Mouse (Mus musculus) lung, embryonic 14.5 days (tissue): ENCODE measurements at regions not wholly inside any gene's neighbourhood (a gene's known extent, or its start where the extent isn't known, plus 50 kb on each side); places are given as distances from the start of the nearest gene placed in this dataset.

Experiments
- ATAC-seq: fragments of 200-750 bp; cut with Nextera tagmentation; 2 replicates; pipeline ENCODE4 v1.8.0; 2017; ENCODE audit warnings: mild to moderate bottlenecking, moderate TSS enrichment, moderate library complexity; ENCODE audit not compliant: insufficient read depth
- DNase-seq: peaks from one replicate; pipeline ENCODE4 v3.0.0-alpha.2; 2015
- H3K27ac ChIP-seq: fragments of 300-500 bp; sonication (generic); 2 replicates; pipeline ENCODE4 v1.5.1; 2014; ENCODE audit warnings: low read depth, mild to moderate bottlenecking, moderate library complexity
- H3K27me3 ChIP-seq: fragments of 300-500 bp; sonication (generic); 2 replicates; pipeline ENCODE4 v1.6.1; 2014; ENCODE audit warnings: low read length, control low read depth; ENCODE audit not compliant: insufficient read depth
- H3K36me3 ChIP-seq: fragments of 300-500 bp; sonication (generic); 2 replicates; pipeline ENCODE4 v1.6.1; 2014; ENCODE audit warnings: control low read depth; ENCODE audit not compliant: insufficient read depth
- H3K4me1 ChIP-seq: fragments of 300-500 bp; sonication (generic); 2 replicates; pipeline ENCODE4 v1.6.1; 2014; ENCODE audit warnings: antibody characterized with exemption, control low read depth; ENCODE audit not compliant: insufficient read depth
- H3K4me2 ChIP-seq: fragments of 300-500 bp; sonication (generic); 2 replicates; pipeline ENCODE4 v1.6.1; 2014; ENCODE audit warnings: mild to moderate bottlenecking
- H3K4me3 ChIP-seq: fragments of 300-500 bp; sonication (generic); 2 replicates; pipeline ENCODE4 v1.5.1; 2014; ENCODE audit warnings: low read depth, low read length
- H3K9ac ChIP-seq: fragments of 300-500 bp; sonication (generic); 2 replicates; pipeline ENCODE4 v1.6.1; 2014
- H3K9me3 ChIP-seq: fragments of 300-500 bp; sonication (generic); 2 replicates; pipeline ENCODE4 v1.6.1; 2016; ENCODE audit warnings: low read depth, low read length, control low read depth
- CTCF ChIP-seq: IDR thresholded peaks from 2 replicates; pipeline ENCODE4 v1.5.1; 2016; ENCODE audit warnings: antibody characterized with exemption, low read depth
- whole genome bisulfite sequencing: fragments of 180-500 bp; shearing (Covaris S2); extraction: QIAGEN DNeasy Blood & Tissue Kit; methylation state at CpG from one replicate; pipeline ENCODE4 v1.1.7; 2014; 5-methylcytosine and 5-hydroxymethylcytosine counted together

GRCm38 (mm10) chr3:19421430-19421944, 207.0 kb downstream of the 1700064H15Rik start:
- Histone ChIP-seq H3K9me3 (no peaks in the 10 kb centered on the region), H3K4me3 (no peak overlapping the region), H3K4me2 (no peak overlapping the region), H3K4me1 (0 out of 2 replicates have a peak, but pooled peaks cover 4% of the 10 kb centered on the region), H3K9ac (no peak overlapping the region), H3K27me3 (no peaks in the 10 kb centered on the region), H3K36me3 (no peaks in the 10 kb centered on the region), H3K27ac (no peak overlapping the region)
- WGBS, result 83% methylated on average over 1 of the region's 1 CpGs
- TF ChIP-seq CTCF, result no peak
- DNase-seq (no peak), ATAC-seq (no peak)

GRCm38 (mm10) chr3:19420912-19421311, 207.6 kb downstream of the 1700064H15Rik start:
- Histone ChIP-seq H3K4me3 (no peak overlapping the region), H3K4me2 (no peak overlapping the region), H3K27ac (no peak overlapping the region), H3K9ac (no peak overlapping the region), H3K9me3 (no peaks in the 10 kb centered on the region), H3K4me1 (0 out of 2 replicates have a peak, but pooled peaks cover under 1% of the 10 kb centered on the region), H3K36me3 (no peaks in the 10 kb centered on the region), H3K27me3 (no peaks in the 10 kb centered on the region)
- no peak for TF ChIP-seq CTCF
- WGBS, result 94% methylated on average over 5 of the region's 5 CpGs
- ATAC-seq, result no peak
- no peak for DNase-seq

GRCm38 (mm10) chr3:19410938-19411515, 217.4 kb downstream of the 1700064H15Rik start:
- 13% methylated on average over 3 of the region's 3 CpGs for WGBS
- no peak for ATAC-seq
- Histone ChIP-seq H3K27me3 (no peaks in the 10 kb centered on the region), H3K4me1 (0 out of 2 replicates have a peak, but pooled peaks cover 4% of the 10 kb centered on the region), H3K4me2 (no peak overlapping the region), H3K27ac (no peak overlapping the region), H3K36me3 (no peaks in the 10 kb centered on the region), H3K4me3 (no peak overlapping the region), H3K9me3 (no peaks in the 10 kb centered on the region), H3K9ac (no peak overlapping the region)
- TF ChIP-seq CTCF, result no peak
- peak; percentile 76 for DNase-seq

GRCm38 (mm10) chr3:19408283-19408682, 220.2 kb downstream of the 1700064H15Rik start:
- H3K9me3 ChIP-seq, result no peaks in the 10 kb centered on the region
- H3K4me2 ChIP-seq, result no peak overlapping the region
- no peaks in the 10 kb centered on the region for H3K36me3 ChIP-seq
- no peaks in the 10 kb centered on the region for H3K27me3 ChIP-seq
- H3K9ac ChIP-seq, result no peak overlapping the region
- H3K4me3 ChIP-seq, result no peak overlapping the region
- WGBS, result 51% methylated on average over 2 of the region's 2 CpGs
- ATAC-seq, result peak; percentile 23; the same call in 1 of the 2 replicates
- DNase-seq, result peak; percentile 47
- H3K4me1 ChIP-seq, result 0 out of 2 replicates have a peak, but pooled peaks cover 4% of the 10 kb centered on the region
- peak overlapping the region; percentile 27; the same call in 1 of the 2 replicates for H3K27ac ChIP-seq
- no peak for TF ChIP-seq CTCF

- Histone ChIP-seq H3K4me1 (0 out of 2 replicates have a peak, but pooled peaks cover 4% of the 10 kb centered on the region), H3K27me3 (no peaks in the 10 kb centered on the region), H3K9ac (no peak overlapping the region), H3K9me3 (no peaks in the 10 kb centered on the region), H3K36me3 (no peaks in the 10 kb centered on the region), H3K4me2 (no peak overlapping the region), H3K27ac (peak overlapping the region; percentile 82; the same call in 1 of the 2 replicates), H3K4me3 (no peak overlapping the region)
- ATAC-seq (no peak), DNase-seq (no peak)
- WGBS, result 73% methylated on average over 2 of the region's 2 CpGs
- no peak for TF ChIP-seq CTCF
Measured at GRCm38 (mm10) chr3:19407591-19408090, 220.8 kb downstream of the 1700064H15Rik start.

- 53% methylated on average over 14 of the region's 14 CpGs for WGBS
- no peaks in the 10 kb centered on the region for H3K9me3 ChIP-seq
- no peak overlapping the region for H3K9ac ChIP-seq
- peak overlapping the region; percentile 20; the same call in 1 of the 2 replicates for H3K4me2 ChIP-seq
- H3K27ac ChIP-seq, result peak overlapping the region; percentile 82
- H3K4me1 ChIP-seq, result 0 out of 2 replicates have a peak, but pooled peaks cover 4% of the 10 kb centered on the region
- no peaks in the 10 kb centered on the region for H3K27me3 ChIP-seq
- peak; percentile 59 for DNase-seq
- peak; percentile 75 for ATAC-seq
- no peaks in the 10 kb centered on the region for H3K36me3 ChIP-seq
- no peak overlapping the region for H3K4me3 ChIP-seq
- TF ChIP-seq CTCF, result no peak
Measured at GRCm38 (mm10) chr3:19406351-19407151, 221.9 kb downstream of the 1700064H15Rik start.

GRCm38 (mm10) chr3:19385675-19386074, 242.8 kb downstream of the 1700064H15Rik start:
- no peak for TF ChIP-seq CTCF

More at GRCm38 (mm10) chr3:19385675-19386074, 242.8 kb downstream of the 1700064H15Rik start:
- Histone ChIP-seq H3K27ac (no peak overlapping the region), H3K9ac (no peak overlapping the region), H3K4me1 (no peaks in the 10 kb centered on the region), H3K9me3 (no peaks in the 10 kb centered on the region), H3K27me3 (no peaks in the 10 kb centered on the region), H3K36me3 (no peaks in the 10 kb centered on the region), H3K4me3 (no peak overlapping the region), H3K4me2 (no peak overlapping the region)
- ATAC-seq (no peak), DNase-seq (no peak)
- WGBS, result 13% methylated on average over 2 of the region's 2 CpGs
